Mouse (Mus musculus) midbrain, embryonic 10.5 days (tissue): ENCODE measurements around the gene Myo1h. TPM values are rescaled to one million over a fixed set of nuclear protein-coding genes. Genes with fewer than 3 reads are reported as not detected.

ENCODE experiments used
- DNase-seq: peaks from one replicate; pipeline ENCODE4 v3.0.0-alpha.2; 2017; ENCODE audit warnings: low spot score
- H3K27ac ChIP-seq: fragments of 300-500 bp; sonication (generic); replicated peaks from 2 replicates; pipeline ENCODE4 v1.5.1; 2016; ENCODE audit warnings: mild to moderate bottlenecking
- H3K27me3 ChIP-seq: fragments of 300-500 bp; sonication (generic); 2 replicates; pipeline ENCODE4 v1.6.1; 2016; ENCODE audit warnings: low read depth, mild to moderate bottlenecking; ENCODE audit not compliant: poor library complexity, severe bottlenecking
- H3K36me3 ChIP-seq: fragments of 300-500 bp; sonication (generic); 2 replicates; pipeline ENCODE4 v1.6.1; 2016; ENCODE audit warnings: mild to moderate bottlenecking, moderate library complexity
- H3K4me1 ChIP-seq: fragments of 300-500 bp; sonication (generic); 2 replicates; pipeline ENCODE4 v1.6.1; 2016
- H3K4me3 ChIP-seq: fragments of 300-500 bp; sonication (generic); 2 replicates; pipeline ENCODE4 v1.5.1; 2016; ENCODE audit warnings: mild to moderate bottlenecking, moderate library complexity
- H3K9me3 ChIP-seq: fragments of 300-500 bp; sonication (generic); replicated peaks from 2 replicates; pipeline ENCODE4 v1.6.1; 2016; ENCODE audit warnings: mild to moderate bottlenecking
- WGBS: fragments of 180-500 bp; shearing (Covaris S2); methylation state at CpG from one replicate; pipeline ENCODE4 v1.1.7; 2016; 5-methylcytosine and 5-hydroxymethylcytosine counted together
- polyA plus RNA-seq: library from polyadenylated mRNA; unstranded; fragments of >200 nt; fragmentation: Nextera tagmentation; extraction: Ambion mirVana; gene quantifications from 2 replicates; pipeline ENCODE4 v1.2.1, GENCODE M21; 2016

Myo1h gene
- polyA plus RNA-seq, 1 experiment from 2014 or later = 0.75 TPM

GRCm38 (mm10) chr5:114371331-114371730, 82.4 kb downstream of the Myo1h start:
- no peak overlapping the region for H3K4me3 ChIP-seq
- no peak for DNase-seq
- peaks cover 100% of the 10 kb centered on the region for H3K36me3 ChIP-seq
- H3K9me3 ChIP-seq = no peaks in the 10 kb centered on the region
- peaks cover 43% of the 10 kb centered on the region for H3K4me1 ChIP-seq
- WGBS = 81% methylated on average over 3 of the region's 3 CpGs
- no peak overlapping the region for H3K27ac ChIP-seq
- H3K27me3 ChIP-seq = no peaks in the 10 kb centered on the region

- H3K4me3 ChIP-seq = no peak overlapping the region
- H3K27ac ChIP-seq = peak overlapping the region; percentile 63; the same call in 1 of the 2 replicates
- no peaks in the 10 kb centered on the region for H3K9me3 ChIP-seq
- 74% methylated on average over 25 of the region's 25 CpGs for WGBS
- peaks cover 99% of the 10 kb centered on the region for H3K36me3 ChIP-seq
- H3K27me3 ChIP-seq = no peaks in the 10 kb centered on the region
- no peak for DNase-seq
- peaks cover 43% of the 10 kb centered on the region for H3K4me1 ChIP-seq
Observed at GRCm38 (mm10) chr5:114371731-114372473, 82.9 kb downstream of the Myo1h start.

- peak; percentile 40 for DNase-seq
- H3K27me3 ChIP-seq = no peaks in the 10 kb centered on the region
- no peaks in the 10 kb centered on the region for H3K9me3 ChIP-seq
- WGBS = 37% methylated on average over 11 of the region's 11 CpGs
- no peak overlapping the region for H3K4me3 ChIP-seq
- H3K27ac ChIP-seq = peak overlapping the region; percentile 63; the same call in 1 of the 2 replicates
- H3K36me3 ChIP-seq = peaks cover 92% of the 10 kb centered on the region
- peaks cover 46% of the 10 kb centered on the region for H3K4me1 ChIP-seq
Observed at GRCm38 (mm10) chr5:114372565-114372964, 83.6 kb downstream of the Myo1h start.

- 77% methylated on average over 11 of the region's 11 CpGs for WGBS
- Histone ChIP-seq H3K27ac (peak overlapping the region; percentile 63; the same call in 1 of the 2 replicates), H3K9me3 (no peaks in the 10 kb centered on the region), H3K36me3 (peaks cover 86% of the 10 kb centered on the region), H3K4me3 (no peak overlapping the region), H3K4me1 (peaks cover 52% of the 10 kb centered on the region), H3K27me3 (no peaks in the 10 kb centered on the region)
- DNase-seq = no peak
Observed at GRCm38 (mm10) chr5:114373174-114373573, 84.2 kb downstream of the Myo1h start.

GRCm38 (mm10) chr5:114373581-114373980, 84.6 kb downstream of the Myo1h start:
- no peak for DNase-seq
- no peaks in the 10 kb centered on the region for H3K9me3 ChIP-seq
- no peak overlapping the region; the same call in 1 of the 2 replicates for H3K27ac ChIP-seq
- H3K4me3 ChIP-seq = no peak overlapping the region
- no peaks in the 10 kb centered on the region for H3K27me3 ChIP-seq
- H3K36me3 ChIP-seq = peaks cover 82% of the 10 kb centered on the region
- WGBS = 88% methylated on average over 9 of the region's 9 CpGs
- peaks cover 55% of the 10 kb centered on the region for H3K4me1 ChIP-seq

GRCm38 (mm10) chr5:114374409-114375213, 85.6 kb downstream of the Myo1h start:
- Histone ChIP-seq H3K27ac (no peak overlapping the region), H3K36me3 (peaks cover 71% of the 10 kb centered on the region), H3K9me3 (no peaks in the 10 kb centered on the region), H3K27me3 (no peaks in the 10 kb centered on the region), H3K4me3 (no peak overlapping the region), H3K4me1 (peaks cover 65% of the 10 kb centered on the region)
- no peak for DNase-seq
- 91% methylated on average over 23 of the region's 23 CpGs for WGBS

- Histone ChIP-seq H3K4me3 (peak overlapping the region; percentile 96), H3K27me3 (no peaks in the 10 kb centered on the region), H3K4me1 (peaks cover 59% of the 10 kb centered on the region), H3K9me3 (no peaks in the 10 kb centered on the region), H3K36me3 (peaks cover 39% of the 10 kb centered on the region), H3K27ac (peak overlapping the region; percentile 98; the same call in 1 of the 2 replicates)
- 77% methylated on average over 10 of the region's 10 CpGs for WGBS
- no peak for DNase-seq
Observed at GRCm38 (mm10) chr5:114378177-114378920, 89.4 kb downstream of the Myo1h start.

- no peaks in the 10 kb centered on the region for H3K27me3 ChIP-seq
- WGBS = 27% methylated on average over 6 of the region's 6 CpGs
- H3K9me3 ChIP-seq = no peaks in the 10 kb centered on the region
- H3K27ac ChIP-seq = peak overlapping the region; percentile 98
- peaks cover 38% of the 10 kb centered on the region for H3K36me3 ChIP-seq
- DNase-seq = no peak
- H3K4me1 ChIP-seq = peaks cover 53% of the 10 kb centered on the region
- peak overlapping the region; percentile 96 for H3K4me3 ChIP-seq
Observed at GRCm38 (mm10) chr5:114378936-114379335, 90.0 kb downstream of the Myo1h start.

GRCm38 (mm10) chr5:114379763-114380162, 90.8 kb downstream of the Myo1h start:
- Histone ChIP-seq H3K27me3 (no peaks in the 10 kb centered on the region), H3K4me1 (peaks cover 46% of the 10 kb centered on the region), H3K27ac (peak overlapping the region; percentile 98), H3K36me3 (peaks cover 38% of the 10 kb centered on the region), H3K9me3 (no peaks in the 10 kb centered on the region), H3K4me3 (peak overlapping the region; percentile 96)
- peak; percentile 30 for DNase-seq
- WGBS = 3% methylated on average over 20 of the region's 20 CpGs

GRCm38 (mm10) chr5:114380209-114381012, 91.4 kb downstream of the Myo1h start, which contains the start of the genes Kctd10 and Ube3b:
Gene Kctd10, minus strand, starts transcription at chr5:114380508.
Gene Ube3b, plus strand, starts transcription at chr5:114380607.
- DNase-seq = peak; percentile 92
- peaks cover 41% of the 10 kb centered on the region for H3K4me1 ChIP-seq
- H3K4me3 ChIP-seq = peak within 1 kb of the TSS; percentile 96
- H3K9me3 ChIP-seq = no peaks in the 10 kb centered on the region
- peaks cover 38% of the 10 kb centered on the region for H3K36me3 ChIP-seq
- peak within 1 kb of the TSS; percentile 98 for H3K27ac ChIP-seq
- H3K27me3 ChIP-seq = no peaks in the 10 kb centered on the region
- WGBS = under 1% methylated on average over 74 of the region's 74 CpGs

- no peak for DNase-seq
- WGBS = under 1% methylated on average over 18 of the region's 18 CpGs
- no peaks in the 10 kb centered on the region for H3K9me3 ChIP-seq
- H3K27ac ChIP-seq = peak overlapping the region; percentile 98
- H3K36me3 ChIP-seq = peaks cover 38% of the 10 kb centered on the region
- H3K27me3 ChIP-seq = no peaks in the 10 kb centered on the region
- H3K4me1 ChIP-seq = peaks cover 41% of the 10 kb centered on the region
- peak overlapping the region; percentile 96 for H3K4me3 ChIP-seq
Observed at GRCm38 (mm10) chr5:114381013-114381351, 92.0 kb downstream of the Myo1h start.
